Mouse (Mus musculus) C2C12 (cell line): ENCODE measurements around the gene Chl1. TPM values are rescaled to one million over a fixed set of nuclear protein-coding genes. Genes with fewer than 3 reads are reported as not detected.

Experiments
- H3K27me3 ChIP-seq: one replicate; pipeline ENCODE4 v1.6.1; 2011; ENCODE audit not compliant: control insufficient read depth, insufficient read depth, insufficient read length
- H3K36me3 ChIP-seq: one replicate; pipeline ENCODE4 v1.6.1; 2011; ENCODE audit not compliant: control insufficient read depth, insufficient read depth
- H3K4me3 ChIP-seq: one replicate; pipeline ENCODE4 v1.5.1; 2011; ENCODE audit warnings: mild to moderate bottlenecking, control low read depth; ENCODE audit not compliant: poor library complexity, insufficient read depth, severe bottlenecking
- H3K79me2 ChIP-seq: one replicate; pipeline ENCODE4 v1.6.1; 2011; ENCODE audit not compliant: control insufficient read depth, insufficient read depth
- H3K79me3 ChIP-seq: one replicate; pipeline ENCODE4 v1.6.1; 2011; ENCODE audit warnings: low read depth, control low read depth
- H3ac ChIP-seq: one replicate; pipeline ENCODE3; 2011; ENCODE audit warnings: low read depth; ENCODE audit not compliant: control insufficient read depth, insufficient read length
- CEBPB ChIP-seq: IDR thresholded peaks from one replicate; pipeline ENCODE4 v1.6.1; 2011; ENCODE audit warnings: low read depth, mild to moderate bottlenecking, control low read depth, moderate library complexity
- CTCF ChIP-seq: IDR thresholded peaks from one replicate; pipeline ENCODE4 v1.5.1; 2011; ENCODE audit not compliant: control insufficient read depth, insufficient read depth, insufficient read length
- FOSL1 ChIP-seq: IDR thresholded peaks from one replicate; pipeline ENCODE4 v1.8.0; 2011; ENCODE audit warnings: mild to moderate bottlenecking, low read length; ENCODE audit not compliant: poor library complexity, insufficient read depth, severe bottlenecking
- MAX ChIP-seq: IDR thresholded peaks from one replicate; pipeline ENCODE4 v1.6.1; 2011; ENCODE audit warnings: mild to moderate bottlenecking, control low read depth
- MYOD1 ChIP-seq: IDR thresholded peaks from one replicate; pipeline ENCODE4 v1.6.1; 2011; ENCODE audit warnings: low read depth; ENCODE audit not compliant: control insufficient read depth, insufficient read length
- MYOG ChIP-seq: IDR thresholded peaks from one replicate; pipeline ENCODE4 v1.6.1; 2011; ENCODE audit not compliant: control insufficient read depth, insufficient read length; ENCODE audit errors: extremely low read depth
- USF1 ChIP-seq: IDR thresholded peaks from one replicate; pipeline ENCODE4 v1.6.1; 2011; ENCODE audit warnings: low read depth, mild to moderate bottlenecking, control low read depth, moderate library complexity
- polyA plus RNA-seq: library from polyadenylated mRNA; unstranded; fragments of >200 nt; fragmentation: generic; extraction: Trizol; gene quantifications from one replicate; pipeline ENCODE4 v1.2.1, GENCODE M21; 2012; ENCODE audit warnings: missing spikeins

The Chl1 gene
- polyA plus RNA-seq, 1 experiment = not detected

DNA sequence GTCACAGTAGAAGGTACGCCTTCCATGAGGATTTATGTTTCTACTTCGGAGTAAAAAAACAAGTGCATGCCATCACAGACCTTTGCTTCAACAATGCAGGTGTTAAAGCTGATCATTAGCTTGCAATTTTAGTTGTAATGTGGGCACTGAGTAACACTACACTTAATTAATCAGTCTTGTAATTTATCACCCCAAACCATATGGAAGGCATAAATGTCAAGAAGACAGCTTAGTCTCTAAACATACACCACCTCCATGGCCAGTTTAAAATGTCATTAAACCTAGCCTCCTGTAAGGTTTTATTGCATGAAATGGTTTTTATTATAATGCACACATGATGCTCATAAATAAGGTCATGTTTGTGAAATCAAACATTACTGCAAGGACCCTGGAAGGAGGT, 164.8 kb downstream of the Chl1 start:
- H3K27me3 ChIP-seq = no peaks in the 10 kb centered on the region
- no peaks in the 10 kb centered on the region for H3K36me3 ChIP-seq
- TF ChIP-seq CTCF = no peak
- TF ChIP-seq USF1 = no peak
- TF ChIP-seq FOSL1 = no peak
- TF ChIP-seq MYOG = no peak
- TF ChIP-seq MAX = no peak
- TF ChIP-seq MYOD1 = no peak
- no peak for TF ChIP-seq CEBPB
- H3ac ChIP-seq = no peak overlapping the region
- H3K4me3 ChIP-seq = no peak overlapping the region
- H3K79me2 ChIP-seq = no peaks in the 10 kb centered on the region
- no peaks in the 10 kb centered on the region for H3K79me3 ChIP-seq

DNA sequence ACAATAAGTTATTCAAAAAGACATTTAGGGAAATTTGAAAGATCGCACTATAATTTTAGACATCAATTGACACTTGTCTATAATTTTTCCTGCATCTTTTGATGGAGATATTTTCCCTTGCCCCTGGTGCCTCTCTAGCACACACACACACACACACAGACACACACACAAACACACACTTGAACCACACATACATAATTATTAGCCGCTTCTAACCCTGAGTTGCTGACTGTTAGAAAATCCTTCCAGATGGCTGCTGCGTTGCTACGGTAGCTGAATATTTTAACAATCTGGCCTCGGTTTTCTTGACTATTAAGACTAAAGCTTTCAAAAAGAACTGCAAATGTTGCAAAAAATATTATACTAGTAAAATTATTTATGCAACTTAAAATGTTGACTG, 166.3 kb downstream of the Chl1 start:
- TF ChIP-seq USF1 = no peak
- TF ChIP-seq CEBPB = no peak
- TF ChIP-seq CTCF = no peak
- Histone ChIP-seq H3K27me3 (no peaks in the 10 kb centered on the region), H3ac (no peak overlapping the region), H3K36me3 (no peaks in the 10 kb centered on the region), H3K79me2 (no peaks in the 10 kb centered on the region), H3K4me3 (no peak overlapping the region), H3K79me3 (no peaks in the 10 kb centered on the region)

DNA sequence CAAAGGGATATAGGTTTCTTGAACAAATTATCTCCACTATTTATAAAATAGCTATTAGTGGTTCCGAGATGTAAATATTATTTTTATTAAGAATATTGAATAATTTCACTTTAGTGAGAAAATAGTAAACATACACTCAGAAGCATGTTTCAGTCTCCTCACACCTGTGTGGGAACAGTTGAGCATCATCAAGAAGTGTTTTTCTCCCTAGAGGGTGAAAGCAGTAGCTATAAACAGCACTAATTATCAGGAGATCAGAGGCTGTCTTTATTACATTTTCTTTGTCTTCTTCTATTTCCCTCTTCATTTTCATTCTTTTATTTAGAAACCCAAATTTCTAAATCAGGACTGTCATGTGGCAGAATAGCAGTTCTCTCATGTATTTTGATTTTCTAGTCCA, 166.7 kb downstream of the Chl1 start:
- no peak for TF ChIP-seq MAX
- TF ChIP-seq MYOG = no peak
- no peak for TF ChIP-seq MYOD1
- TF ChIP-seq FOSL1 = no peak
- no peak for TF ChIP-seq USF1
- no peak for TF ChIP-seq CEBPB
- no peak for TF ChIP-seq CTCF
- Histone ChIP-seq H3ac (no peak overlapping the region), H3K27me3 (no peaks in the 10 kb centered on the region), H3K79me2 (no peaks in the 10 kb centered on the region), H3K79me3 (no peaks in the 10 kb centered on the region), H3K4me3 (no peak overlapping the region), H3K36me3 (no peaks in the 10 kb centered on the region)

DNA sequence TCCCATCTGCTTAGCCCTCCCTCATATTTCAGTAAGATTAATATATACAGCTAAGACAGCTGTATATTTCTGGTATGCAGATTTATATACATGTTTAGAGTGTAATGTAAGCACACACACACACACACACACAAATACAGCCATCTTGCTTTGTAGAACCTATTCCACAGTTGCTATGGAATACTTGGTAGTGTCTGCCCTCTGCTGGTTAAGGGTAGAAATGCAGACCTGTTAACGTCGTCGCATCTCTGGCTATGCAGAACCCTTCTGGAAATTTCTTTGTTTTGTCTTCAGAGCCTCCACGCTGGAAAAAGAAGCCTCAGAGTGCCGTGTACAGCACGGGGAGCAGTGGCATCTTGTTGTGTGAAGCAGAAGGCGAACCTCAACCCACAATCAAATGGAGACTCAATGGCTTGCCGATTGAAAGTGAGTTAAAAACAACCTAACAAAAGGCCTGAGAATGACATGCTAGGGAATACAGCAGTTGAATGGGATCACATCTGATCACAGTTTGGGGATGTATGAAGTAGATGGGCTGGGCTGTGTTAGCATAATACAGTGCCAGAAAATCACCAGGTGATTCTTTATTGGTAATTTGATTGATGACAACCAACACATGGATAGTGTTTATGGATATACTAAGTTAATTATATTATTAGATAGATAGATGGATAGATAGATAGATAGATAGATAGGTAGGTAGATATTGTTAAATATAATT, 172.6 kb downstream of the Chl1 start:
- Histone ChIP-seq H3K79me2 (no peaks in the 10 kb centered on the region), H3K79me3 (no peaks in the 10 kb centered on the region), H3K4me3 (no peak overlapping the region), H3K27me3 (no peaks in the 10 kb centered on the region), H3K36me3 (no peaks in the 10 kb centered on the region), H3ac (no peak overlapping the region)
- TF ChIP-seq CEBPB (no peak), MAX (no peak), CTCF (no peak)

DNA sequence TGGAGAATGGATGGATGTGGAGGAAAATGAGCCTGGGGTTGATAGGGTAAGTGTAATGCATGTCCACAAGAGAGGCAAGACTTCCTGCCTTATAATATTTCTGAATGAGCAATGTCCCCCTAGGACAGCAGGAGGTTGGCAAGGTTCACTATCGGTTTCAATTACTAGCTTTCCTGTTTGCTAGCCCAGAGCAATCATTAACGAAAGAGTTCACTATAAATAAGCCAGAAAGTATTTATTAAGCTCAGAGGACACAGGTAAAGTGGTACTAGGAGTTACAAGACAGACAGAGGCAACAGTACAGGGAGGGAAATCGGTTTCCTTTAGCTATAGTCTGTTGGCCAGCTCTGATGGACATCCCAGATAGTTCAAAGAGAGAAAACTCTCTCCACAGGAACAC, 182.1 kb downstream of the Chl1 start:
- TF ChIP-seq MYOG (no peak), MYOD1 (no peak), USF1 (no peak), CEBPB (no peak), MAX (no peak), FOSL1 (no peak), CTCF (no peak)
- H3K36me3 ChIP-seq = no peaks in the 10 kb centered on the region

DNA sequence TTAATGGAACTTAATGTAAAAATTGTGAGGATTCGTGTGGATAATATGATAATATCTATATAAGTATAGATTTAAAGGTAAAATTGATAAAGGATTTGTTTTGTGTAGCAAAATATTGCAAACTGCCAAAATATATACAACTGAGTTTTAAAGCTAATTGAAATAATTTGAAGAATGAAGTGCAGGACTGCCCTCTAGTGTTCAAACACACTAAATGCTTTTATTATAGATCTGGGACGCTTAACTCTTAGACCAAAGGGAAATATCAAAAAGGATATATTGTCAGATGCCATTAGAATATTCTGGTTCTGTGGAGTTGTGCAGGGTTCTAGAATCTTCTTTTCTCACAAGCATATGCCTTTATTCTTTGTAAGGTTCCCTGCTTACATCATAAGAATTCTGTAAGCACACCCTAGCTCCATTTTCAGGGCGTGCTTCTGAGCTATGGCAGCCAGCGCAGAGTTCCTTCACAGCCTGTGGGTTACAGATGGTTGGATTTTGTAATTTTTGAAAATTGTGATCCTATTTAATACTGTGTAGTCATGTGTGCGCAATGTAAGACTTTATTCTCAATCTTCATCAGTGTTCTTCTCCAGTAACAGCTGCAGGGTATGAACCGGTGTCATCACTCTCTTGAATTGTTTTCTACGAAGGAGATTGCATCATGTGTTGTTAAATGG, 187.1 kb downstream of the Chl1 start:
- Histone ChIP-seq H3K36me3 (no peaks in the 10 kb centered on the region), H3K4me3 (no peak overlapping the region), H3K79me2 (no peaks in the 10 kb centered on the region), H3ac (no peak overlapping the region), H3K27me3 (no peaks in the 10 kb centered on the region), H3K79me3 (no peaks in the 10 kb centered on the region)
- no peak for TF ChIP-seq CEBPB
- no peak for TF ChIP-seq MAX
- no peak for TF ChIP-seq CTCF
- no peak for TF ChIP-seq FOSL1
- no peak for TF ChIP-seq MYOD1

More for the DNA sequence above, 182.1 kb downstream of the Chl1 start:
- no peaks in the 10 kb centered on the region for H3K79me2 ChIP-seq
- no peak overlapping the region for H3ac ChIP-seq
- no peaks in the 10 kb centered on the region for H3K79me3 ChIP-seq
- H3K4me3 ChIP-seq = no peak overlapping the region
- H3K27me3 ChIP-seq = no peaks in the 10 kb centered on the region
